Mouse (Mus musculus) forebrain, embryonic 11.5 days (tissue): ENCODE data around the gene Dnm2. TPM values are rescaled to one million over a fixed set of nuclear protein-coding genes. Genes with fewer than 3 reads are reported as not detected.
"Not testable (repeated sequence)": the region's sequence is repeated elsewhere in the genome, so short reads cannot be mapped to it uniquely, and the experiment has no call there.

Source experiments
- ATAC-seq: fragments of 200-750 bp; cut with Nextera tagmentation; replicated peaks from 2 replicates; pipeline ENCODE4 v1.8.0; 2017; ENCODE audit warnings: moderate TSS enrichment; ENCODE audit not compliant: low FRiP score
- DNase-seq: peaks from one replicate; pipeline ENCODE4 v3.0.0-alpha.2; 2017; ENCODE audit warnings: low spot score
- H3K27ac ChIP-seq: fragments of 300-500 bp; sonication (generic); 2 replicates; pipeline ENCODE4 v1.5.1; 2014; ENCODE audit warnings: low read depth, low read length
- H3K27me3 ChIP-seq: fragments of 300-500 bp; sonication (generic); 2 replicates; pipeline ENCODE4 v1.6.1; 2014; ENCODE audit warnings: mild to moderate bottlenecking, low read length, mixed read lengths; ENCODE audit not compliant: control insufficient read depth, insufficient read depth
- H3K36me3 ChIP-seq: fragments of 300-500 bp; sonication (generic); 2 replicates; pipeline ENCODE4 v1.6.1; 2014; ENCODE audit warnings: mild to moderate bottlenecking, low read length, moderate library complexity, mixed read lengths; ENCODE audit not compliant: control insufficient read depth, insufficient read depth
- H3K4me1 ChIP-seq: fragments of 300-500 bp; sonication (generic); replicated peaks from 2 replicates; pipeline ENCODE4 v1.6.1; 2014; ENCODE audit warnings: low read length, mixed read lengths; ENCODE audit not compliant: control insufficient read depth, insufficient read depth
- H3K4me2 ChIP-seq: fragments of 300-500 bp; sonication (generic); 2 replicates; pipeline ENCODE4 v1.6.1; 2014; ENCODE audit warnings: low read depth, mild to moderate bottlenecking, low read length, moderate library complexity, mixed read lengths; ENCODE audit not compliant: severe bottlenecking
- H3K4me3 ChIP-seq: fragments of 300-500 bp; sonication (generic); 2 replicates; pipeline ENCODE4 v1.5.1; 2014; ENCODE audit warnings: low read depth, low read length
- H3K9ac ChIP-seq: fragments of 300-500 bp; sonication (generic); 2 replicates; pipeline ENCODE4 v1.6.1; 2014; ENCODE audit warnings: low read length
- H3K9me3 ChIP-seq: fragments of 300-500 bp; sonication (generic); 2 replicates; pipeline ENCODE4 v1.6.1; 2016; ENCODE audit warnings: low read length, mixed read lengths; ENCODE audit not compliant: control insufficient read depth
- WGBS: fragments of 180-500 bp; shearing (Covaris S2); extraction: QIAGEN DNeasy Blood & Tissue Kit; methylation state at CpG from one replicate; pipeline ENCODE4 v1.1.7; 2014; 5-methylcytosine and 5-hydroxymethylcytosine counted together
- polyA plus RNA-seq: library from polyadenylated mRNA; unstranded; fragments of >200 nt; fragmentation: Nextera tagmentation; extraction: Ambion mirVana; gene quantifications from 2 replicates; pipeline ENCODE4 v1.2.1, GENCODE M21; 2014

The Dnm2 gene
- polyA plus RNA-seq, 1 experiment from 2014 or later = 74.0 TPM

- Histone ChIP-seq H3K9me3 (no peaks in the 10 kb centered on the region), H3K4me1 (peaks cover 6% of the 10 kb centered on the region; the same call in 1 of the 2 replicates), H3K9ac (peak within 1 kb of the TSS; percentile 79), H3K4me3 (peak within 1 kb of the TSS; percentile 70), H3K27me3 (no peaks in the 10 kb centered on the region), H3K36me3 (peaks cover 6% of the 10 kb centered on the region; the same call in 1 of the 2 replicates), H3K4me2 (peak within 1 kb of the TSS; percentile 67), H3K27ac (peak within 1 kb of the TSS; percentile 87)
- DNase-seq = peak; percentile 95
- under 1% methylated on average over 44 of the region's 44 CpGs for WGBS
- peak; percentile 96 for ATAC-seq
These were observed 85.3 kb downstream of the Dnm2 start, which contains the start of gene Tmed1 for GRCm38 (mm10) chr9:21509772-21510688. TSS of gene Tmed1 (minus strand) at chr9:21510252.

GRCm38 (mm10) chr9:21510689-21511015, 85.9 kb downstream of the Dnm2 start:
- ATAC-seq = peak; percentile 28
- H3K27me3 ChIP-seq = no peaks in the 10 kb centered on the region

GRCm38 (mm10) chr9:21511052-21511451, 86.3 kb downstream of the Dnm2 start:
- Histone ChIP-seq H3K4me2 (peak overlapping the region; percentile 67), H3K9me3 (no peaks in the 10 kb centered on the region), H3K36me3 (peaks cover 6% of the 10 kb centered on the region; the same call in 1 of the 2 replicates), H3K27ac (no peak overlapping the region), H3K27me3 (no peaks in the 10 kb centered on the region), H3K4me1 (peaks cover 6% of the 10 kb centered on the region; the same call in 1 of the 2 replicates), H3K9ac (peak overlapping the region; percentile 79), H3K4me3 (peak overlapping the region; percentile 70)
- DNase-seq (no peak), ATAC-seq (no peak)
- WGBS = 75% methylated on average over 9 of the region's 9 CpGs

More at GRCm38 (mm10) chr9:21510689-21511015, 85.9 kb downstream of the Dnm2 start:
- WGBS = 5% methylated on average over 7 of the region's 7 CpGs
- Histone ChIP-seq H3K4me1 (peaks cover 6% of the 10 kb centered on the region; the same call in 1 of the 2 replicates), H3K36me3 (peaks cover 6% of the 10 kb centered on the region; the same call in 1 of the 2 replicates), H3K9ac (peak overlapping the region; percentile 79), H3K4me3 (peak overlapping the region; percentile 70), H3K27ac (peak overlapping the region; percentile 87), H3K9me3 (no peaks in the 10 kb centered on the region), H3K4me2 (peak overlapping the region; percentile 67)
- DNase-seq = no peak

- no peak for ATAC-seq
- WGBS = 97% methylated on average over 4 of the region's 4 CpGs
These were observed 88.8 kb downstream of the Dnm2 start for GRCm38 (mm10) chr9:21513466-21513865.

GRCm38 (mm10) chr9:21517947-21518495, 93.3 kb downstream of the Dnm2 start:
- Histone ChIP-seq H3K27me3 (no peaks in the 10 kb centered on the region), H3K4me1 (no peaks in the 10 kb centered on the region), H3K27ac (no peak overlapping the region), H3K4me2 (no peak overlapping the region), H3K9me3 (no peaks in the 10 kb centered on the region), H3K4me3 (no peak overlapping the region), H3K36me3 (no peaks in the 10 kb centered on the region), H3K9ac (no peak overlapping the region)
- 87% methylated on average over 6 of the region's 6 CpGs for WGBS
- DNase-seq = no peak
- ATAC-seq = no peak

More at GRCm38 (mm10) chr9:21513466-21513865, 88.8 kb downstream of the Dnm2 start:
- H3K4me2 ChIP-seq = no peak overlapping the region
- peaks cover 6% of the 10 kb centered on the region; the same call in 1 of the 2 replicates for H3K4me1 ChIP-seq
- no peaks in the 10 kb centered on the region for H3K36me3 ChIP-seq
- H3K27me3 ChIP-seq = no peaks in the 10 kb centered on the region
- DNase-seq = no peak
- no peak overlapping the region for H3K9ac ChIP-seq
- no peaks in the 10 kb centered on the region for H3K9me3 ChIP-seq
- H3K27ac ChIP-seq = no peak overlapping the region
- no peak overlapping the region for H3K4me3 ChIP-seq

DNA sequence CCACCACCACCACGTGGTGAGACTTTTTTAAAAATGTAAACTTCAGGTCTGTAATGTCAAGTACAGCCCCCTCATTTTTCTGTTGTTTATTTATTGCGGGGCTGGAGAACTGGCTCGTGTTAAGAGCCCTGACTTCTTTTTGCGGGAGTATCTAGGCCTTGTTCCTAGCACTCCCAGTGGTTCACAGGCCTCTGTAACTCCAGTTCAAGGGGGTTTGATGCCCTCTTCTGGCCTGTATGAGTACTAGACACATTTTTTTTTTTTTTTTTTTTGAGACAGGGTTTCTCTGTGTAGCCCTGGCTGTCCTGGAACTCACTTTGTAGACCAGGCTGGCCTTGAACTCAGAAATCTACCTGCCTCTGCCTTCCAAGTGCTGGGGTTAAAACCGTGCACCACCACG, 94.0 kb downstream of the Dnm2 start:
- 83% methylated on average over 6 of the region's 6 CpGs for WGBS
- ATAC-seq, H3K4me1 ChIP-seq, H3K27ac ChIP-seq, DNase-seq, H3K4me3 ChIP-seq, H3K36me3 ChIP-seq, H3K4me2 ChIP-seq, H3K9me3 ChIP-seq, H3K9ac ChIP-seq, H3K27me3 ChIP-seq: not testable (repeated sequence)

GRCm38 (mm10) chr9:21525142-21525936, 100.6 kb downstream of the Dnm2 start:
- no peaks in the 10 kb centered on the region for H3K9me3 ChIP-seq
- no peaks in the 10 kb centered on the region for H3K36me3 ChIP-seq
- DNase-seq (no peak), ATAC-seq (no peak)
- H3K4me3 ChIP-seq = no peak overlapping the region
- no peak overlapping the region for H3K27ac ChIP-seq
- 88% methylated on average over 7 of the region's 7 CpGs for WGBS
- H3K9ac ChIP-seq = no peak overlapping the region
- no peaks in the 10 kb centered on the region for H3K27me3 ChIP-seq
- no peak overlapping the region for H3K4me2 ChIP-seq
- no peaks in the 10 kb centered on the region for H3K4me1 ChIP-seq

DNA sequence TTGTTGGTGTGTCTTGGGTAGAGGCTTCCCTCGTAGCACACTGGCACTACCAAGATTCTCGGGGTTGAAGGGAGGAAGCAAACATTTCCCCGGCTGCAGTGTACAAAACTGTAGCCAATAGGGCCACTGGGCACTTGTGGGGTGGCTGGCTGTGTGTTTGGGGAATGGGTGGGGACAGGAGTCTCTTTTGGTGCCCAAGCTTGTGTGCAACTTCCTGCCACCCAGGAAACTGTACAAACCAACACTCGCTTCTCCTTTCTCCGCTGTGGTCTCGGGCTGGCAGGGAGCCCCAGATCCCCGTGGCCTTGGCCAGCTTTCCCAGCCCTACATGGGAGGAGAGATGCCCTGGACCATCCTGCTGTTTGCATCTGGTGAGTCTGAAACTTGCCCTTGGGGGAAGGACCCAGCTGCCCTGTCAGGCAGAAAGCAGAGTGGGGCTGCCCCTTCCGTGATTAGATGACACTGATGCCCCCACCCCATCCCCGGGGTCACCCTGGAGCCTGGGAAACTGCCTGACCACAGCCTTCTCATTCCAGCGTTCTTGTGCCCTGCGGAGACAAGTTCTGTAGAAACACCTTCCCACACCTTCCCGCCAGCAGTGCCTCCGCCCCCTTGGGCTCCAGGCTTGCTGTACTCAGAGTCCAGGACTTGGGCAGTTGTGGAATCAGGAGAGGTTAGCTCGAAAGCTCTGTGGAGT, 101.4 kb downstream of the Dnm2 start, which contains the start of gene AB124611:
TSS of gene AB124611 (plus strand) at position 240 of the 697 bp plus-strand sequence.
- ATAC-seq (no peak), DNase-seq (no peak)
- Histone ChIP-seq H3K27ac (no peak within 1 kb of the TSS), H3K9ac (no peak within 1 kb of the TSS), H3K4me1 (no peaks in the 10 kb centered on the region), H3K4me3 (no peak within 1 kb of the TSS), H3K9me3 (no peaks in the 10 kb centered on the region), H3K4me2 (no peak within 1 kb of the TSS), H3K27me3 (no peaks in the 10 kb centered on the region), H3K36me3 (no peaks in the 10 kb centered on the region)
- WGBS = 64% methylated on average over 14 of the region's 14 CpGs
